Comparison of ENCODE assay signal across 8 mouse cellular contexts in genomic region chr14:77928021-77928420, GRCm38 (mm10). TPM values are rescaled to one million over a fixed set of nuclear protein-coding genes. Genes with fewer than 3 reads are reported as not detected.
DNase-seq lines count a peak whose midpoint lies in the region; ATAC-seq and TF ChIP-seq lines count a peak whose summit lies in the region.

No protein-coding gene starts in this region.

- peak; percentile 39 for DNase-seq in neural tube, embryonic 10.5 days (ENCODE audit: extremely low spot score, low spot score)
- peak; percentile 71 to 86 for DNase-seq in adrenal gland, postnatal 36 days
- DNase-seq in embryonic facial prominence, embryonic 14.5 days (ENCODE audit: low spot score), result peak; percentile 81
- DNase-seq in kidney, postnatal 25 days, result peak; percentile 64 to 93
- DNase-seq in liver, postnatal 0 days, result peak; percentile 66
- peak; percentile 78 to 84 for DNase-seq in right cerebral cortex, adult 2 months (ENCODE audit: low spot score in 2 of 2)
- DNase-seq in yolk sac, embryonic 10.5 days (ENCODE audit: low spot score), result peak; percentile 17

- 43% methylated on average over 6 of the region's 6 CpGs for WGBS in neural tube, embryonic 15.5 days
- WGBS in embryonic facial prominence, embryonic 14.5 days, result 45% methylated on average over 6 of the region's 6 CpGs
- 32% methylated on average over 6 of the region's 6 CpGs for WGBS in liver, postnatal 0 days (ENCODE audit: insufficient replicate concordance)

- H3K27ac ChIP-seq in neural tube, embryonic 15.5 days (replicated peaks), result no peak overlapping the region
- no peak overlapping the region for H3K27ac ChIP-seq in embryonic facial prominence, embryonic 14.5 days (replicated peaks; ENCODE audit: low read depth, low read length)
- no peak overlapping the region for H3K27ac ChIP-seq in liver, postnatal 0 days (ENCODE audit: low read depth)

- no peak overlapping the region for H3K9ac ChIP-seq in neural tube, embryonic 15.5 days (replicated peaks)
- H3K9ac ChIP-seq in embryonic facial prominence, embryonic 14.5 days (ENCODE audit: low read depth, low read length), result no peak overlapping the region
- H3K9ac ChIP-seq in liver, postnatal 0 days (replicated peaks), result no peak overlapping the region

- no peaks in the 10 kb centered on the region for H3K27me3 ChIP-seq in neural tube, embryonic 15.5 days (replicated peaks)
- H3K27me3 ChIP-seq in embryonic facial prominence, embryonic 14.5 days (replicated peaks; ENCODE audit: control insufficient read depth, insufficient read depth, low read length), result no peaks in the 10 kb centered on the region
- no peaks in the 10 kb centered on the region for H3K27me3 ChIP-seq in liver, postnatal 0 days (ENCODE audit: insufficient read depth, low read length)

- TF ChIP-seq CTCF in liver, postnatal 0 days (IDR thresholded peaks at IDR 0.05; ENCODE audit: low read depth), result peak; percentile 66

- no peak overlapping the region for H3K4me3 ChIP-seq in neural tube, embryonic 15.5 days (replicated peaks)
- no peak overlapping the region for H3K4me3 ChIP-seq in embryonic facial prominence, embryonic 14.5 days (ENCODE audit: low read depth, low read length)
- no peak overlapping the region for H3K4me3 ChIP-seq in liver, postnatal 0 days (ENCODE audit: low read depth, low read length)

- ATAC-seq in neural tube, embryonic 15.5 days (ENCODE audit: low FRiP score), result no peak
- ATAC-seq in embryonic facial prominence, embryonic 14.5 days (ENCODE audit: low read depth), result no peak
- ATAC-seq in liver, postnatal 0 days, result no peak

- no peak for TF ChIP-seq EP300 in liver, postnatal 0 days (IDR thresholded peaks at IDR 0.05; ENCODE audit: low read depth)

- no peaks in the 10 kb centered on the region for H3K36me3 ChIP-seq in neural tube, embryonic 15.5 days
- no peaks in the 10 kb centered on the region for H3K36me3 ChIP-seq in embryonic facial prominence, embryonic 14.5 days (ENCODE audit: control insufficient read depth, insufficient read depth, low read length)
- no peaks in the 10 kb centered on the region for H3K36me3 ChIP-seq in liver, postnatal 0 days (replicated peaks; ENCODE audit: insufficient read depth, low read length)

- H3K4me2 ChIP-seq in neural tube, embryonic 15.5 days, result no peak overlapping the region
- H3K4me2 ChIP-seq in embryonic facial prominence, embryonic 14.5 days (ENCODE audit: low read depth, low read length), result no peak overlapping the region
- no peak overlapping the region for H3K4me2 ChIP-seq in liver, postnatal 0 days (ENCODE audit: low read depth, low read length)

- peaks cover 5% of the 10 kb centered on the region for H3K4me1 ChIP-seq in neural tube, embryonic 15.5 days
- peaks cover 8% of the 10 kb centered on the region; the same call in 1 of the 2 replicates for H3K4me1 ChIP-seq in embryonic facial prominence, embryonic 14.5 days (ENCODE audit: control insufficient read depth, insufficient read depth, low read length)
- H3K4me1 ChIP-seq in liver, postnatal 0 days (ENCODE audit: insufficient read depth), result peaks cover 4% of the 10 kb centered on the region; the same call in 1 of the 2 replicates

- H3K9me3 ChIP-seq in neural tube, embryonic 15.5 days (replicated peaks), result no peaks in the 10 kb centered on the region
- H3K9me3 ChIP-seq in embryonic facial prominence, embryonic 14.5 days (ENCODE audit: control insufficient read depth, low read length), result no peaks in the 10 kb centered on the region
- H3K9me3 ChIP-seq in liver, postnatal 0 days (ENCODE audit: low read length), result no peaks in the 10 kb centered on the region

RNA-seq across cellular contexts. Expression of gene Epsti1, which starts 24.0 kb away (rescaled TPM):
- 0.64 and 7.3 TPM in 2 replicates for polyA plus RNA-seq in neural tube, embryonic 15.5 days (2015; fragmentation: Nextera tagmentation; extraction: Ambion mirVana)
- 1 to 10 TPM; 1.6 to 1.7 TPM for total RNA-seq in adrenal gland, postnatal 36 days (2021)
- 1.1 TPM in 2 replicates for polyA plus RNA-seq in embryonic facial prominence, embryonic 14.5 days (2014; fragmentation: Nextera tagmentation; extraction: Ambion mirVana)
- polyA plus RNA-seq in liver, postnatal 0 days (2015; fragmentation: Nextera tagmentation; extraction: Ambion mirVana), result 4.3 and 4.8 TPM in 2 replicates

RNA-seq across cellular contexts. Expression of gene Dnajc15, which starts 53.1 kb away (rescaled TPM):
- polyA plus RNA-seq in neural tube, embryonic 15.5 days (2015; fragmentation: Nextera tagmentation; extraction: Ambion mirVana), result 92.9 and 95.8 TPM in 2 replicates
- 100 to 1,000 TPM; 333 to 435 TPM for total RNA-seq in adrenal gland, postnatal 36 days (2021)
- 107 and 109 TPM in 2 replicates for polyA plus RNA-seq in embryonic facial prominence, embryonic 14.5 days (2014; fragmentation: Nextera tagmentation; extraction: Ambion mirVana)
- polyA plus RNA-seq in liver, postnatal 0 days (2015; fragmentation: Nextera tagmentation; extraction: Ambion mirVana), result 68.5 and 70.1 TPM in 2 replicates

Comparison
In these comparisons a context has a peak if more than half of its experiments do, and no peak if none do; other contexts are left out.
1. DNase-seq: peak in every context shown above with its lines; median percentile 81 in embryonic facial prominence, embryonic 14.5 days; 81 in right cerebral cortex, adult 2 months; 78 in adrenal gland, postnatal 36 days; 78 in kidney, postnatal 25 days; 66 in liver, postnatal 0 days; 39 in neural tube, embryonic 10.5 days; 17 in yolk sac, embryonic 10.5 days.